Mouse (Mus musculus) NIH3T3 (cell line): ENCODE results near the gene Arhgef11.
"Not testable (repeated sequence)": the region's sequence is repeated elsewhere in the genome, so short reads cannot be mapped to it uniquely, and the experiment has no call there.

Source experiments
- DNase-seq: peaks from one replicate; pipeline ENCODE4 v3.0.0-alpha.2; 2012; ENCODE audit warnings: low read depth

Arhgef11 gene

DNA sequence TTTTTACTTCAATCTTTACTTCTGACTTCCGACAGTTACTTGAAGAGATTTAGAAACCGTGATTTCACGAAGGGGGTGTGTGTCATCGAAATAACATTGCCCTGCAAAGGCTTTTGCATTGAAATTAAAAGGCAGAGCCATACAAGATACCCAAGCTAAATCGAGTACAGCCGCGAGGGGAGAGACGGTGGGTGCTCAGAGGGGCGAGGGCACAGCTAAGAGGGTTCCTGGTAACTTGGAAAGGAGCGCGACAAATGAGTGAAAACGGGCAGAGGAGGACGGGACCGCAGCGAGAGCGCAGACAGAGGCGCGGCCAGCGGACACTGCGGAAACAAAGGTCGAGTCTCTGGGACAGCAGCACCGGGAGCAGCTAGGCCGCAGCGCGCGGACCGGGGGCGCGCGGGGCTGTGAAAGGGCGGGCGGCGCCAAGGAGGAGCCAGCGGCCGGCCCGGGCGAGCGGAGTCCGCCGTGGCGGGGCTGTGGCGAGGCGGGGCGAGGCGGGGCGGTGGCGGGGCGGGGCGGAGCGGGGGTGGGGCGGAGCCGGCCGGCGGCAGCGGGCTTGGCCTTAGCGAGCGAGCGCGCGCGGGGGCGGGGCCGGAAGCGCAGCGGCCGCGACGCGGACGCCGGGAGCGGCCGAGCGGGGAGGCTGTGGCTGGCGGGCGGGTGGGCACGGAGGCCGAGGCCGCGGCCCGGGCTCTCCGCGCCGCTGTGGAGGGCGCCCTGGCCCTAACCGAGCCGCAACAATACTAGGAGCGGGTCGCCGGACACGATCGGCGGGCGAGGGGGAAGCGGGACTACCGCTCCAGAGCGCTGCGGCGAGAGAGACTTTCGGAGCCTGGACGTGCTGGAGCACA lies at the start of gene Arhgef11:
Arhgef11 (plus strand) TSS at position 603 of the 854 bp plus-strand sequence.
- DNase-seq: peak; percentile 90

DNA sequence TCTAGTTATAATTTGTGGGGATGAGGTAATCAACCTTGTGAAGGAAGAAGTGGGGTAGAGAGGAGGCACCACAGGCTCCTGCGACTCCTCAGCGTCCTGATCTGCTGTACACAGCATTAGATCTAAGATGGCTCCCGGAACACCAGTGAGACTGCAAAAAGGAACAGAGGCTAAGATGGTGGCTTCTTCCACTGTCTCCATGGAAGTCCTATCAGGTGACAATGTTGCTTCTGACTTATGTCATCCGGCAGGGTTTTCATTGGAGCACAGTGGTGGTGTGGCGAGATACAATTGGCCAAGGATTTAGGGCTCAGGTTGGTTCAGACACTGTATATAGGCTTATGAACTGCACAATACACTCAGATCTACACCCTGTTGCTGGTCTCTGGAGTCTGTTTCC lies 48.7 kb upstream of the Arhgef11 start:
- DNase-seq: no peak

DNA sequence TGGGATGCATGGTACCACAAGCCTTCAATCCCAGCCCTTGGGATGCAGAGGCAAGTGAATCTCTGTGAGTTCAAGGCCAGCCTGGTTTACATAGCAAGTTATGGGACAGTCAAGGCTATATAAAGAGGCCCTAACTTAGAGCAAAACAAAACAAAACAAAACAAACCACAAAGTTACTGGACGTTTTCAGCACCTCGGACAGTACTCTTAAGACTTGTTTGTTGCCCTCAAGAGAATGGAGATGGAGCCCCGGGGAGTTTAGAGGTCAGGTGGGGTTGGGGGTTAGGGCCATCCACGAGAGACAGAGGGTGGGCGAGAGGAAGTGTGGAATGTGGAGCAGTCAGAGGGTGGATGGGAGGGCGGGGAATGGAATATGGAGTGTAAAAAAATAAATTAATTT lies 41.6 kb upstream of the Arhgef11 start:
- peak; percentile 73 for DNase-seq

DNA sequence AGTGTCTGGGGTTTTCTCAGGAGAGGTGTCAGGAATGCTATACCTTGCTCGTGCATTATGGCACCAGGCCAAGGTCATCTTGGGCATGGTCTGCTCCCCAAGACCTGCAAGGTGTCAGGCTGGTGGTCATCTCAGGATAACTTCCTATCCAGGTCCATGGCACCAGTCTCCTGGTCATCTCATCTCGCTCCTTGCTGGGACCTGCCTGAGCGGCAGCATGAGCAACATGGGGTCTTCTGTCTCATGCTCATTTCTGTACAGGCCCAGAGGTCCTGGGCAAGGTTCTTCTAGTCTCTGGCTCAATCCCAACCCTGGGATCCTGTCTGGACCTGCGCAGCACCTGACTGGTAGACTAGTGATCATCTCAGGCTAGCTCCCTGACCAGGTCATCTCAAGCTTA lies 35.1 kb upstream of the Arhgef11 start:
- DNase-seq: no peak

DNA sequence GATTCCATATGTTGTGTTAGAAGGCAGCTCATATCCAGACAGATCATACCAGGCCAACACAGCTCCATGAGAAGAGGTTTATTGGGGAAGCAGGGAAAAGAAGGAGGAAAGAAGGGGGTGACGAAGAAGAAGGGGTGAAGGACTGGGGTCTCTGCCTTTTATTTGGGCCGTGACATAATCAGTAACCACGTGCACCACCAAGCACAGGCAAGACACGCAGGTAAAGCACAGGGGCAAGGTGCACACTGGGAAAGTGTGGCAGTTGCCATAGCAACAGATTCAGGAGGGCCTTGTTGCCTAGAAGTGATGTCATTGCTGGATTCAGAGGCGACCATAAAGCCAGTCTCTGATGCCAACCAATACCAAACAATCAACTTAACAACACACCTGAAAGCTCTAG lies 23.6 kb upstream of the Arhgef11 start:
- DNase-seq: no peak

DNA sequence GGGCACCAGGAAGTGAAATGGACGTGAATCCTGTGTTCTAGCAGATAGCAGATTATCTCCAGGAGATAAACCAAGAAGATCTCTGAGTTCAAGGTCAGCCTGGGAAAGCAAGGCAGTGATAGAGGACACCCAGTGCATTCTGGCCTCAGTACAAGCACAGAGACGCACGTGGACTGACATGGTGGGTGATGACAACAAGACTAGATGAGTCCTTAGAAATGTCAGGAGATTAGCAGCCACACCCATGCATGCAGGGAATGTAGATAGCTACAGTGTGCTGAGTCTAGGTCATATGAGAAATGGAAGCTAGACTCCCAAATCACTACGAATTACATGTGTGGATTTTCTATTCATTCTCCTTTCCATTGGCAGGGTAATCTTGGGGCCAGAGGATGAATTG lies 22.0 kb upstream of the Arhgef11 start:
- not testable (repeated sequence) for DNase-seq

DNA sequence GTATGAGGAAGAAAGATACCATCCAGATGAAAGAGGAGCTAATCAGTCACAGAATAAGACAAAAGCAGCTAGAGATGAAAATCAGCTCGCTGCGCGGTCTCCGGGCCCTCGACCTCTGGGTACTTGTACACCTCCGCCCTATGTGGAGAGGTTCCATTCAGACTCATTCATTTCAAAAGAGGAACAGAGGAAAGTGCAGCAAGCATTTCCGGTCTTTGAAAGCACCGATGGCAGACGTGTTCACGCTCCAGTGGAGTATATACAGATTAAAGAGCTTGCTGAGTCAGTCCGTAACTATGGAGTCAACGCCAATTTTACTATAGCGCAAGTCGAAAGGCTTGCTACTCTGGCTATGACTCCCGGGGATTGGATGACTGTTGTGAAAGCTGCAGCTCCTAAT lies 16.3 kb upstream of the Arhgef11 start:
- not testable (repeated sequence) for DNase-seq

DNA sequence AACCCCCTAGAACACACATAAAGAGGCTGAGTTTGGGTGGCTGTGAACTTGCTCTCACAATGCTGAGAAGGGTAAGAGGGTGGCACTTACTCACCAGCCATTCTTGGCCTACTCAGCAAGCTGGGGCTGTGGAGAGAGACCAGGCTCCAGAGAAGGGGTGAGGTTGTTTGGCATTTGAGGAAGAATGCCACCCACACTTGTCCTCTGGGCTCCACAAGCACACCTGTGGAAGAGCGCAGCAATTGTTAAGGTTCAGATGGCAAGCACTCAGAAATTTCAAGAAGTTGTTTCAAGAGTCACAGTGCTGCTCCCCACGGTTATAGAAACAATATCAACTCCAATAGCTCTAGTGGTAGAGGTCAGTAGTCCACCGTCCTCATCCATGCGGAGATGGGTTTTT lies 1.0 kb upstream of the Arhgef11 start:
- no peak for DNase-seq

DNA sequence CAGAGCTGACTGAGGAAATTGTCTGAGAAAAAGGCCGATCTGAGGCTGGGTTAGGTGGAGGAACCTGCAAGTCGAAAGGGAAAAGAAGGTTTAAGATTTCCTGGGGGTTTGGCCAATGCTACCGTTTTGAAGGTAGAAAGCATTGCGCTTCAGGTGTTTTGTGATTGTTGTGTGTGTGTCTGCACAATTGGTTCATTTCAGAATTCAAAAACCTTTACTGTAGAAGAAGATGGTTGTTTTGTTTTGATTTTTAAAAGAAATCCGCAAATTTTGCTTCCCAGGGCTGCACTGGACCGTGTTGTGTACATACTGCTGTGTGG lies 412 bp downstream of the Arhgef11 start:
- DNase-seq: no peak

DNA sequence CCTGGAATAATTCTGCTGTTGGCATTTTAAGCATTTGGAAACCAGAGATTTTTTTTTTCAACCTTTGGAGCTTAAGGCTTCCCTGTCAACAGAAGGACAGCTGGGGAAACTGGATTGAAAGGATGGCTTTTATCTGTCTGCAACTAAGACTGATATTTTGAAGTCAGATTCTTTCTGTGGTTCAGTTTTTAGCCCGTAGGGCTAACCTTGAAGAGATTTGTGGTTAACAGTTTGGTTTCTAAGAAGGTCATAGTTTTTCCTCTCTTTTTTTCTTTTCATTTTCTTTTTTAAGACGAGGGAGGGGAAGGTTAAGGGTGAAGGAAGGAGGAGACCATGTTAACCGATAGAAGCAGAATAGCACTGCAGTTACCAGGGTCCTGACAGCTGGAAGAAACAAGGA lies 881 bp downstream of the Arhgef11 start:
- no peak for DNase-seq

DNA sequence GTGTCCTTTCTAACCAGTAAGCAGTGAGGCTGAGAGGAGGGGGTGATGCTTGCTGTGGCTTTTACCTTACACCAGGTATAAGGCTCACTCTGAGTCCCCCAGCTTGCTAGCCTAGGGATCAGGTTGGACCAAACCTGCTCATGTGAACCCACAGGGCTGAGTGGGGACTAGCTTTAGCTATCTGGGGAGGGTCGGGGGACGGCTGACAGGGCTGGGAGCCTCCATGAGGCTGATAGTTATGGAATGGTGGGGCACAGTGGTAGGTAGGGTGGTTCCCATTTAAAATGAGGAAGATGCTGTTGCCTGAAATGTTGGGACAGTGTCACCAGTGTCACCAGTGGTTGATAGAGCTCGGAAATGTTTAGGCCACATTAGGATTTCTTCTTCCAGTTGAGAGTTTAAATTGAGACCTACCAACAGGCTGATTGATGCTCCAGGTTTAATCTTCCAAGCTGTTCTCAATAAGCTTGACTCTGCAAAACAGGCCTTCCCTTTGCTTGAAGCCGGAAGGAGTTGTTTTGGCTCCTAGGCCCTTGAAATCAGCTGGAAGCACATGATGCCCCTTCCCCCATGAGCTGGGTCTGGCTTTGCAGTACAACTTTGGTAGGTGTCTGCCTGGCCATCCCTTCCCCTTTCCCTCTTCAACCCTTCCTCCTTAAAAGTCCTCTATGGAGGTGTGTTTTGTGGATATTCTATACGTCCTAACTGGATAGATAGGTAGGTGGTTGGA lies 1.8 kb downstream of the Arhgef11 start:
- peak; percentile 8 for DNase-seq

DNA sequence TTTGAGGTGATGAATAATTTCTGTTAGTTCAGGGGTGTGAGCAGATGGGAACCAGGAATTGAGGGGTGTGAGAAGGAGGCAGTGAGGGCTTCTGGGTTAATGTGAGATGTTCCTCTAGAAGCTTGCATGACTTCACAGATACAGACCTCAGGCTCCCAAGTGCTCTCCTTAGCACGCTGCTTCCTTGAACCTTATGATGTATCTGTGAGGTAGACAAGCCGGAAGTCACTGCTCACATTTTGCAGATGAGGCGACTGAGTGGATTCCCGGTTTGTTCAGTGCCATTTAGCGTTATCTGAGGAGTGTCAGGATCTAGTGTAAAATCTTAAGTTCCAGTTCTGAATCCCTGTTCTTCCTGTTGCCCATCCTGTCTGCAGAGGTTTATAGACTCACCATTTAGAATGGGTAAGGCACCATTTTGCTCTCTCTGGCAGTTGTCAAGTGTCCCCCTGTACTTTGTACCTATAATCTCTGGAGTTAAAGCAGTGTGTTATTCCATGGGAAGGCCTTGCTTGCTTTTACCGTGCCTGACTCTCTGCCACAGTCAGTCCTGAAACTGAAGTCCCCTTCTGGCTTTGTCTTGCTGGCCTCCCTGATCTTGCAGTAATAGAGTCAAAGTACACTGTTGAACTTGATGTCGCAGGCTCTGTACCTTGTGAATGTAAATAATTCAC lies 3.0 kb downstream of the Arhgef11 start:
- no peak for DNase-seq

DNA sequence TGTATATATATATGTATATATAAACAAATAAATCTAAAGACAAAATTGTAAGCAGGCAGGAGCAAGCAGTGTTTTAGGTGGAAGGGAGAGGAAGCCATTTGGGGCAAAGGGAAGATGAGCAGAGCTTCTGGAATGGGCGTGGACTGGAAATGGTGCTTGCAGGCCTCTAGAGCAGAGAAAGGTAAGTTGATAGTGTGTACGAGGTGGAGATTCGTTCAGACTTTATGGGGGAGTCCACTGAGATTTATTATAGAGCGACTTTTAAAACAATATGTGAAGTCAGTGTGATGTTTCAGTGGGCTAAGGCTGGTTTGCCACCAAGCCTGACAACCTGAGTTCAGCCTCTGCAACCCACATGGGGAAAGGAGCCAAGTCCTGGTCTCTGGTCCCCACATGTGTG lies 7.5 kb downstream of the Arhgef11 start:
- DNase-seq: no peak

DNA sequence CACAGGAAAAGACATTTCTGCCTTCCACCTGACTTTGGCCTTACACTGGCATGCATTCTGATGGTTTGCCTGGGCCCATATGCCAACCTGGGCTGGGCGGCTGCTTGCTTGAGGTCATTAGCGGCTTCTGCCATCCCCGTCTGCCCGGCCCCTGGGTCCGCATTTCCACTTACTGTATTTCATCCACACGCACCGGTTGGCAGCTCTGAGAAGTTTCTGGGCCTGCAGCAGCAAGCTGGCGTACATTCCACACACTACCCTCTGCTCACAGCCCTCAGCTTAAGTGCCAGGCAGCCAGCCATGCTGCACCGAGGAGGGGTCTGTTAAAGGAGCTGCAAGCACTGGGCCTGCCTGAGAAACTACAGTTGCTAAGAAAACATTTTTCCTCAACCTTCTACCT lies 13.5 kb downstream of the Arhgef11 start:
- DNase-seq: no peak

DNA sequence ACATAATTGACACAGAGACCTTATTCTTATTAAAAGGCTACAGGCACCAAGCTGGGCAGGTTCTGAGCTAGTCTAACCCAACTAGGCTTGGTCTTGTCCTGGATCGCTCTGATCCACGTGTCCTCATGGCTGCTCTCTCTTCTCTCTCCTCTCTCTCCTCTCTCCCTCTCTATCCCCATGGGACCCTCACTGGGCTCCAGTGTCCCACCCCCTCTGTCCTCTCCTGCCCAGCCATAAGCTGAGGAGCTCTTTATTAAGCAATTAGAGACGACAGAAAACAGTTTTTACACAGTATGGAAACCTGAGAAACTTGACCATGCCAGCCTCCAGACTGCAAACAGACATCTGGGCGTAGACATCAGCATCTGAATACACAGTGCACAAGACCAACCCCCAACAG lies 14.0 kb downstream of the Arhgef11 start:
- DNase-seq: no peak

DNA sequence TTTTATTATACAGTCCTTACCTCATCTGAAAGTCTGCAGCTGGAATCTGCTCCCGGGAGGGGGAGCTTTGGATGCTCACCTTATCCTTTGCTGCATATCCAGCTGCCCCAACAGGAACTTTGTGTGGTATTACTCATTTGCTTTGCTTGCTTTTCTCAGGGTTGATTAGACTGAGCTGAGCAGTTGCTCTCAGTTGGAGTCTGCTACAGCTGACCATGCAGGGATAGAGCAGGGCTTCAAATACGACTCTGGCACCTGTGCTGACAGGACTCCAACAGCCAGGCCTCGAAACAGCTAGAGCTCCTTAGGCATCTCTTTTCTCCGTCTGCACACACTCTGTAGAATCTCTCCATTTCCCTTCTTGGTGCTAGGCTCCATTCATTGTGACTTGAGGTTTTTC lies 18.2 kb downstream of the Arhgef11 start:
- no peak for DNase-seq

DNA sequence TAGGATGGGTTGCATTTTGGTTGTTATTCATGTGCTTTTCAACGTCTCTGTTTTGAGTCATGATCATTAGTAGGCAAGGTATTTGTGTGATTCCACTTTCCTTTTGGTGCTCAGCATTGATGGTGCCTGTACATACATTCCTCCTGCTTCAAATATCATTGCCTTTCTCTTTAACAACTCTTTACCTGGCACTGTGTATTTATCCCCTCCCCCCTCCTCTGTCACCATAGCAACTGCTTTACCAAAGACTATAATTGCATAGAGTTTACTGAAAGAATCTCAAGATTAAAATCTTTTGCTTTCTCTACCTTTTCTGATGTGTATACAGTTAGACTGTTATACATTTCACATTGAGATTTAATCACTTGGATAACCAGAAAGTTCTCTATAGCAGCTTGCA lies 26.1 kb downstream of the Arhgef11 start:
- DNase-seq: no peak

DNA sequence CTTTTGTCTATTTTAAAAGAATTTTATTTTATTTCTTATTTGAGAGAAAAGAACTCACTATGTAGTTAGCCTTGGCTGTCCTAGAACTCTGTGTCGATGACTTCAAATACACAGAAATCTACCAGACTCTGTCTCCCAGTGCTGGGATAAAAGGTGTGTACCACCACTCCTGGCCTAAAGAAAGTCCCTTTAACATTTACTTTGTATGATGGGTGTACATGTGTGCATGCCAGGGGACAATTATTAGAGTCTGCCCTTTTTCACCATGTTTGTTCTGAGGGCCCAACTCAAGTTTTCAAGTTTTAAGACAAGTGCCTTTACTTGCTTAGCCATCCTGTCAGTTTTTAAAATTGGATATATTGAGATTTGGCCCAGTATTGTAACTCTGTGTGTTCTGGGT lies 28.8 kb downstream of the Arhgef11 start:
- DNase-seq: no peak

DNA sequence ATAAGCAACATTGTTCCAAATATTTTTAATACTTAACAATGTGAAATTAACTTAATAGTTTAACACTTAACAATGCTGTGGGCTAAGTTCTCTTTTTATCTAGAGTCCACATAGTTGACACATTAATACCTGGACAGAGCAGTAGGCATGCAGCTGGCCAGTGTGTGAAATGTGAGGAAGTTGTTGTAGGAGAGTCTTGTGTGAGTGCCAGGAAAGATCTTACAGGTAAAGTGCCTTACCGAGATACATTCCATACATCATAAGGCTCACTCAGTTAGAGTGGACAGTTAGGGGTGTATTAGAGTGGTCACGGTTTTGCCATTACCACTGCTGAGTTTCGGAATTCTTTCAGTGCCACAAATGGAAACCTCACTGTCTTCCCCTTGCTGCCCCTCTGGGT lies 31.7 kb downstream of the Arhgef11 start:
- no peak for DNase-seq

DNA sequence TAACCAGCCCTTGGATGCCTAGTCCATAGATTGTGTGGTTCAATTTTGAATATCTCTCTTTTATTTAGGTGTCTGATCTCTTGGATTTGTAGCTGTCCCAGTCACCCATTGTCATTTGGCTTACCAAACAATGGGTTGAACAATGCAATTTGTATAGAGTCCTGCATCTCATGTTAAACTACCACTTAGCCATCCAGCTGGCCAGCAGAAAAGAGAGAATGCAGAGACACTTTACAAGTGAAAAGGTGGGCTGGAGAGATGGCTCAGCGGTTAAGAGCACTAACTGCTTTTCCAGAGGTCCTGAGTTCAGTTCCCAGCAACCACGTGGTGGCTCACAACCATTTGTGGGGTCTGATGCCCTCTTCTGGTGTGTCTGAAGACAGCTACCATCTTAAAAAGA lies 41.0 kb downstream of the Arhgef11 start:
- no peak for DNase-seq

DNA sequence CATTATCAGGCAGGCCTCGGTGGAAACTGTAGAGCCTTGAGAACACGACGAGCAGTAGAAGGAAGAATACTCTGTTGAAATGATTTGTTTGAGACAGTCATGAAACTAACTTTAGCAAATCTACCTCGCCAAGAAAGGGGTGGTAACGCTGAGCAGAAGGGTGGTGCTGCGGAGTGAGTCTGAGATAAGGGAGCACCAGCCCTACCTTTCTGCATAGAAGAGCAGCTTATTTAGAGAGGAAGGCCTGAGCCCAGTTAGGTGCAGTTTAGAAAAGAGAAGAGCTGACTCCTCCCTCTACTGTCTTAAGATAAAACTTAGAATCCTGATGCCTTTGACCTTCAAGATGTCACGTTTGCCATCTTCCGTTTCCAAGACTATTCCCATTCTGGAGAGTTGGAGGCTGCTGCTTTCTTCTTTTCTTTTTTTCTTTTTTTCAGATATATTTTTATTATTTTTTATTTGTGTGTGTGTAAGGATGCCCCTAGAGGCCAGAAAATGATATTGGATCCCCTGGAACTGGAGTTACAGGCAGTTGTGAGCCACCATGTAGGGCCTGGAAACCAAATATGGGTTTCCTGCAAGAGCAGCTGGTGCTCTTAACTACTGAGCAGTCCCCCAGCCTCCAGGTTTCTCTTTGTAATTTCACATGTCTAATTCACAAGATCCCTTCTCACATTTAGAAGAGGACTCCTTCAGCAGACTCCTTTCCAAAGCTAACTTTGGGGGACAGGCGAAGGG lies 42.5 kb downstream of the Arhgef11 start:
- peak; percentile 30 for DNase-seq

DNA sequence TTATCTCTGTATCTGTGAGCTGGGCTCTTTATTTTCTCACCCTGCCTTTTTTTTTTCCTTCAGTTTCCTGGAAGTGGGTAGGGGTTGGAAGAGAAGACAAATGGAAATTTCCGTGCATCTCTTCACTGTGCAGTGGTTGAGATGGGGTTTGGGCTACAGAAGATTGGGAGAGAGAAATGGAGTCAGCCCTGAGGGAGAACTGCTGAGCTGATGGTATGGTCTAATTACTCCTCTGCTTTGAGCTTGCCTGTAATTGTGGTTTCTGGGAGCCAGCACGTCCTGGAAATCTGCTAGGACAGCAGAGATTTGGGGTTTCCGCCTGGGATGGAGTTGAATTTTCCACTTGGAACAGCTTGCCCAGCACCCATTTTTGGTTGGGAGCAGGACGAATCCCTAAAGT lies 43.1 kb downstream of the Arhgef11 start:
- no peak for DNase-seq
